Mouse (Mus musculus) limb, embryonic 14.5 days (tissue): ENCODE results near the gene Hoxd12. TPM values are rescaled to one million over a fixed set of nuclear protein-coding genes. Genes with fewer than 3 reads are reported as not detected.

ENCODE experiments used
- ATAC-seq: fragments of 200-750 bp; cut with Nextera tagmentation; 2 replicates; pipeline ENCODE4 v1.8.0; 2017; ENCODE audit warnings: low read depth, moderate number of reproducible peaks, moderate TSS enrichment; ENCODE audit not compliant: low FRiP score
- DNase-seq: peaks from one replicate; pipeline ENCODE4 v3.0.0-alpha.2; 2015; ENCODE audit warnings: low spot score
- H3K27ac ChIP-seq: fragments of 300-500 bp; sonication (generic); replicated peaks from 2 replicates; pipeline ENCODE4 v1.5.1; 2014; ENCODE audit warnings: low read depth, mild to moderate bottlenecking, low read length, moderate library complexity, mixed read lengths
- H3K27me3 ChIP-seq: fragments of 300-500 bp; sonication (generic); 2 replicates; pipeline ENCODE4 v1.6.1; 2014; ENCODE audit warnings: low read length, mixed read lengths; ENCODE audit not compliant: control insufficient read depth, insufficient read depth
- H3K36me3 ChIP-seq: fragments of 300-500 bp; sonication (generic); 2 replicates; pipeline ENCODE4 v1.6.1; 2014; ENCODE audit warnings: mild to moderate bottlenecking, low read length, moderate library complexity, mixed read lengths; ENCODE audit not compliant: control insufficient read depth, insufficient read depth
- H3K4me1 ChIP-seq: fragments of 300-500 bp; sonication (generic); 2 replicates; pipeline ENCODE4 v1.6.1; 2014; ENCODE audit warnings: antibody characterized with exemption, low read length, mixed read lengths; ENCODE audit not compliant: control insufficient read depth, insufficient read depth
- H3K4me2 ChIP-seq: fragments of 300-500 bp; sonication (generic); replicated peaks from 2 replicates; pipeline ENCODE4 v1.6.1; 2014; ENCODE audit warnings: low read depth, mild to moderate bottlenecking, low read length, moderate library complexity; ENCODE audit not compliant: severe bottlenecking
- H3K4me3 ChIP-seq: fragments of 300-500 bp; sonication (generic); replicated peaks from 2 replicates; pipeline ENCODE4 v1.5.1; 2014; ENCODE audit warnings: low read length
- H3K9ac ChIP-seq: fragments of 300-500 bp; sonication (generic); 2 replicates; pipeline ENCODE4 v1.6.1; 2014; ENCODE audit warnings: mild to moderate bottlenecking, low read depth, low read length, moderate library complexity; ENCODE audit not compliant: severe bottlenecking
- H3K9me3 ChIP-seq: fragments of 300-500 bp; sonication (generic); 2 replicates; pipeline ENCODE4 v1.6.1; 2016; ENCODE audit warnings: low read length; ENCODE audit not compliant: control insufficient read depth
- POLR2A ChIP-seq: fragments of 200-500 bp; IDR thresholded peaks from 2 replicates; pipeline ENCODE4 v1.8.0; 2012; ENCODE audit warnings: inconsistent platforms, mild to moderate bottlenecking, moderate library complexity, borderline replicate concordance; ENCODE audit not compliant: insufficient read depth, insufficient read length; ENCODE audit errors: extremely low read depth
- WGBS: fragments of 180-500 bp; shearing (Covaris S2); extraction: QIAGEN DNeasy Blood & Tissue Kit; methylation state at CpG from one replicate; pipeline ENCODE4 v1.1.7; 2014; 5-methylcytosine and 5-hydroxymethylcytosine counted together
- polyA plus RNA-seq, 2 experiments: library from polyadenylated mRNA; depleted of rRNA in 1 of 2; stranded (reverse) in 1 of 2; unstranded in 1 of 2; fragments of >200 nt; fragmentation: Nextera tagmentation in 1 of 2; extraction: Ambion mirVana in 1 of 2; gene quantifications; 2 replicates each; pipeline versions ENCODE4 v1.2.1 to v1.2.3; 2012 to 2014

Gene Hoxd12
- polyA plus RNA-seq, 2 experiments: 38.4 to 43.3 TPM

- no peak for TF ChIP-seq POLR2A
- H3K4me1 ChIP-seq: peaks cover 20% of the 10 kb centered on the region
- H3K4me3 ChIP-seq: peak overlapping the region; percentile 74
- H3K9me3 ChIP-seq: no peaks in the 10 kb centered on the region
- peak overlapping the region; percentile 88 for H3K27ac ChIP-seq
- WGBS: 9% methylated on average over 12 of the region's 12 CpGs
- no peak for ATAC-seq
- peaks cover 32% of the 10 kb centered on the region for H3K36me3 ChIP-seq
- peak overlapping the region; percentile 91 for H3K9ac ChIP-seq
- H3K27me3 ChIP-seq: peaks cover 27% of the 10 kb centered on the region
- no peak for DNase-seq
- H3K4me2 ChIP-seq: peak overlapping the region; percentile 96
Measured at GRCm38 (mm10) chr2:74688795-74689573, 14.2 kb downstream of the Hoxd12 start.

- Histone ChIP-seq H3K9me3 (no peaks in the 10 kb centered on the region), H3K9ac (peak overlapping the region; percentile 91), H3K36me3 (peaks cover 27% of the 10 kb centered on the region), H3K27ac (peak overlapping the region; percentile 88), H3K4me1 (peaks cover 20% of the 10 kb centered on the region), H3K4me3 (peak overlapping the region; percentile 74), H3K27me3 (peaks cover 28% of the 10 kb centered on the region), H3K4me2 (peak overlapping the region; percentile 96)
- no peak for ATAC-seq
- 3% methylated on average over 24 of the region's 24 CpGs for WGBS
- no peak for TF ChIP-seq POLR2A
- DNase-seq: no peak
Measured at GRCm38 (mm10) chr2:74689574-74690337, 14.9 kb downstream of the Hoxd12 start.

- Histone ChIP-seq H3K4me3 (peak overlapping the region; percentile 74), H3K4me1 (peaks cover 21% of the 10 kb centered on the region), H3K27me3 (peaks cover 29% of the 10 kb centered on the region), H3K36me3 (peaks cover 29% of the 10 kb centered on the region), H3K9me3 (no peaks in the 10 kb centered on the region), H3K9ac (peak overlapping the region; percentile 91), H3K27ac (peak overlapping the region; percentile 88), H3K4me2 (peak overlapping the region; percentile 96)
- WGBS: 9% methylated on average over 8 of the region's 8 CpGs
- DNase-seq (no peak), ATAC-seq (no peak)
- TF ChIP-seq POLR2A: no peak
Measured at GRCm38 (mm10) chr2:74690338-74690716, 15.5 kb downstream of the Hoxd12 start.

GRCm38 (mm10) chr2:74691022-74691951, 16.5 kb downstream of the Hoxd12 start, which contains the start of gene Hoxd10:
TSS of gene Hoxd10 (plus strand) at chr2:74691924.
- peaks cover 37% of the 10 kb centered on the region for H3K27me3 ChIP-seq

More at GRCm38 (mm10) chr2:74691022-74691951, 16.5 kb downstream of the Hoxd12 start, which contains the start of gene Hoxd10:
- Histone ChIP-seq H3K4me3 (peak within 1 kb of the TSS; percentile 74), H3K9me3 (no peaks in the 10 kb centered on the region), H3K4me1 (peaks cover 29% of the 10 kb centered on the region), H3K9ac (peak within 1 kb of the TSS; percentile 91), H3K4me2 (peak within 1 kb of the TSS; percentile 96), H3K27ac (peak within 1 kb of the TSS; percentile 88), H3K36me3 (peaks cover 32% of the 10 kb centered on the region)
- no peak for TF ChIP-seq POLR2A
- DNase-seq (peak; percentile 79), ATAC-seq (peak; percentile 86)
- under 1% methylated on average over 55 of the region's 56 CpGs for WGBS
